Mouse (Mus musculus): ENCODE measurements around the gene Ccnk.

DNA sequence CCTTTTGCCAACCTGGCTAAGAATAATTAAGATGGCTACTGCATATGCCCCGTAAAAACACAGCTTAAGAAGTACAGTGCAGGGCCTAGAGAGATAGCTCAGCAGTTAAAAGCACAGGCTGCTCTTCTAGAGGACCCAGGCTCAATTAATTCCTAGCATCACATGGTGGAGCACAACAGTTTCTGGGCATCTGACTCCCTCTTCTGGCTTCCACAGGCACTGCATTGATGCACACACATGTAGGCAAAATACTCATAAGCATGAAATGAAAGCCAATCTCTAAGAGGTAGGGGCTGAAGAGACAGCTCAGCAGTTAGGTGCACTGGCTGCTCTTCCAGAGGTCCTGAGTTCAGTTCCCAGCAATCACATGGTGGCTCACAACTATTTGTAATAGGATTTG is 17.3 kb upstream of the Ccnk start:
- TF ChIP-seq CTCF (IDR thresholded peaks at IDR 0.05; ENCODE audit: low read depth, low read length) (no peak), POLR2A (IDR thresholded peaks at IDR 0.05; ENCODE audit: borderline replicate concordance, low read depth, low read length) (no peak)
